Mouse (Mus musculus) G1E-ER4 (cell line): ENCODE measurements around the gene Gstt3. TPM values are rescaled to one million over a fixed set of nuclear protein-coding genes. Genes with fewer than 3 reads are reported as not detected.

Source experiments
- GATA1 ChIP-seq: IDR thresholded peaks from one replicate; pipeline ENCODE4 v1.8.0; 2012; ENCODE audit warnings: low read length, inconsistent platforms
- polyA plus RNA-seq: library from polyadenylated mRNA; stranded (reverse); fragments of >175 nt; gene quantifications from 2 replicates; pipeline ENCODE4 v1.2.3, GENCODE M21; 2012

Gene Gstt3
- polyA plus RNA-seq, 1 experiment = 0.25 TPM

DNA sequence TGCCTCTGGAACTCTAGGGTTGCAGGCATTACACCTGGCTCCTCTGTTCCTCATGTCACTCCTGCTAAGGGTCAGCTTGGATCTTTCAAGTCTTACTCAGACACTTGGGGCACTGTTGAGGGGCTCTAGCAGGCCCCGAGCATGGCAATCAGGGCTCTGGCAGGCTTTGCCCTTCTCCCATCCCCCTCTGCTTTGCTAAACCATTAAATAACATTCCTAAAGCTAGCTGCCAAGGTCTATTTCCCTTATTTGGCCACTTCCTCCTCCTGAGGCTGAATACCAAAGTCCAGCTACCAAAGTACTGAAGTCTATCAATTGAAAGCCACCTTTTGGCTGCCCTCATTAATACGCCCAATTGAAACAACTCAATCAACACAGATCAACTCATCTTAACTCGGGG lies 13.7 kb upstream of the Gstt3 start:
- no peak for TF ChIP-seq GATA1

DNA sequence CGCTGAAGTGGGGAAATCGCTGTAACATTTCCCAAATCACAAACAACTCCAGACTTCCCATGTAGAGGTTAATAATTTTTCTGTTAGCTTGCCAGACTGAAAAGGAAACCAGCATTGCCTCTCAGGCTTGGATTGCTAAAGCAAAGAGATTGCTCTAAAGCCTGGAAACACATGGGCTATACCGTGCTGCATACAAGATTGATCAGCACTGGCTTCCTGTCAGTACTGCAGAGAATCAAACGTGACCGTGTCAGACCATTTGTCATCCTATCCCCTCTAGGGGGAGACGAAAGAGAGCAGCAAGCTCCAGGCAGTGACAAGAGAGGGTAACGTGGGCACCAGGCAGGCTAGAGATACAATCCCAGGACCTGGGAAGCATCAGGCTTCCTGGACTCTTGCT lies 9.6 kb upstream of the Gstt3 start:
- TF ChIP-seq GATA1 = no peak

GRCm38 (mm10) chr10:75789841-75790240 lies 8.6 kb upstream of the Gstt3 start:
- no peak for TF ChIP-seq GATA1

GRCm38 (mm10) chr10:75789081-75789735 lies 8.0 kb upstream of the Gstt3 start:
- TF ChIP-seq GATA1 = no peak

GRCm38 (mm10) chr10:75788277-75788676 lies 7.1 kb upstream of the Gstt3 start:
- no peak for TF ChIP-seq GATA1

DNA sequence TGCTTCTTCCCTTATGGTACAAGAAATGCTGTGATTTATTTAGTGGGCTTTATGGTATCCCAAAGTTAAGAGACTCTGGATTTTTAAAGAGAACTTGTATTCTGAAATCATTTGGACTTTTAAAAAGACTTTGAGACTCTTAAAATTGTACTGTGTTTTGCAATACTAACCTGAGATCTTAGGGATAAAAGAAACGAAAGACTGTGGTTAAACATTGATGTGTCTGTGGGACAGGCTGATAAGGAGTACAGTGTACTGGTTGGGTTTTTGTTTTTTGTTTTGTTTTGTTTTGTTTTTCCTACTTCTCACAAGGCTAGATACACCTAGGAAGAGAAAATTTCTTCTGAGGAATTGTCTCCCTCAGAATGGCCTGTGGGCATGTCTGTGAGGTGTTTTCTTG lies 4.2 kb upstream of the Gstt3 start:
- no peak for TF ChIP-seq GATA1

- TF ChIP-seq GATA1 = no peak
Observed at GRCm38 (mm10) chr10:75779206-75780174, 1.7 kb downstream of the Gstt3 start.

DNA sequence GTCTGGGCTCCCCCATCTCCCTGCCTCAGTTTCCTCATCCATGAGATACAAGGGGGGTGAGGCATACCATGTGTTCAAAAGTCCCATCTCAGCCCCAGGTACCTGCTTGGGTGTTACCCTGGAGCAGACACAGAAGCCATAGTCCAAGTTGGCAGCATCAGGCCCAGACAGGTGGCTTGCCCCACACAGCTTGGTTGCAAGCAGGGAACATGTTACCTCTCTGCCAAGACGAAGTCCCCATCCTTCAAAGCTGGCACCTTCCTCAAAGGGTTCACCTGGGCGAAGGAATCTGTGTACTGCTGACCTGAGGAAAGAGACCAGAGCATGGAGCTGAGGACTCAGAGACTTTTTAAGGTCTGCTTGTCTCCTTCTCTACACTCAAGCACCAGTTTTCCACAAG lies 3.3 kb downstream of the Gstt3 start:
- no peak for TF ChIP-seq GATA1

GRCm38 (mm10) chr10:75776562-75776961 lies 4.7 kb downstream of the Gstt3 start:
- no peak for TF ChIP-seq GATA1

GRCm38 (mm10) chr10:75774587-75774986 lies 6.6 kb downstream of the Gstt3 start:
- TF ChIP-seq GATA1 = no peak

DNA sequence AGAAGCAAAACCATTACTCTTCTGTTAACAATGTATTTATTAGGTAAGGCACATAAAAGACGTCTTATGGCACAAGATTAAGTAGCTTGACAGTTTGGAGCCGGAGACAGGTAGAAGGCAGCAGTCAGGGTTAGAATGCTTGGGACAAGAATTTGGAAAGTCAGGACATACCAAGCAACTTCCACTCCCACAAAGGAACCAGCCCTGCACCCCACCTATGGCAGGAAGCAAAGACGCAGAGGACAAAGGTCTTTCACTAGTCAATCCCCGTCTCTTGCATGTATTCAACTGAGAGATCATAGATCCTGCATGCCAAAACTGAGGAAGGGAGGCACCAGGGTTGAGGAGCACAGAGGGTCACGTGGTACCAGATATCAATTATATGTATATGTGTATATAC lies 7.1 kb downstream of the Gstt3 start:
- no peak for TF ChIP-seq GATA1

DNA sequence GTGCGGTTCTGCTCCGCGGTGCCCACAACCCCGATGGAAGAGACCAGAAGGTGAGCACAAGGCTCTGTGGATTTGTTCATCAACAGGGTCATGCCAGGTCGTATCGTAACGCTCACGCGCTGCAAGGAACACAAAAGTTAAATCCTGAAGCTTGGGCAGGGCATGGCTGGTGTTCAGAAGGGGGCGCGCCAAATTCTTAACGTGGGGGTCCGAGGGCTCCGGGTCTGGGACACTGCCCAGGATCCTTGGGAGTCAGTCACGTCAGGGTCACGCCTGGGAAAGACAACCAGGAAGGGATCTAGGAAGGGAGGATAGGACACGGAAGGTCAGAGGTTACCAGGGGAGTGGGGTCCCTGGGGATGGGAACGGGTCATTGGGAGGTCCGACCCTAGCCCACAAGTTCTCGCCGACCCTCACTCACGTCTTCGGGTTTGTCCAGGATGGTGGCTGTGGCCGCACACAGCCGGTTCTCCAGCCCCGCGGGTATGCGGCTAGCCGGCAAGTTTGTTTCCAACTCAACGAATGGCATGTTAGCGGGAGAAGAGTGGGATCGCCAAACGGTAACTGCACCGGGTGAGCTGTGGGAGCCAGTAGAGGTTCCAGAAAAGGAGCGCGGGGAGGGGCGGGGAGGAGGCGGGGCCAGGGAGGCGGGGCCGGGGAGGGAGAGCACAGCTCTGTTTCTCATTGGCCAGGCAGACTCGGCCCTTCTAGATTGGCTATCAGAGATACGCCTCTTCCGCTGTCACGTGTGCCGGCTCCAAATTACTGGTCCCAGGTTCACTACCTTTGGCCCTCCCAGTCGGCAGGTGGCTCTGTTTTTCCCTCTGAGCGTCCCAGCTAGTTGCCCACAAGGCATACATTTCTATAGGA lies 8.2 kb downstream of the Gstt3 start, which contains the start of gene Ddt:
Gene Ddt (minus strand): TSS at position 620 of the 870 bp plus-strand sequence.
- no peak for TF ChIP-seq GATA1

- no peak for TF ChIP-seq GATA1
Observed at GRCm38 (mm10) chr10:75766856-75767255, 14.4 kb downstream of the Gstt3 start.

DNA sequence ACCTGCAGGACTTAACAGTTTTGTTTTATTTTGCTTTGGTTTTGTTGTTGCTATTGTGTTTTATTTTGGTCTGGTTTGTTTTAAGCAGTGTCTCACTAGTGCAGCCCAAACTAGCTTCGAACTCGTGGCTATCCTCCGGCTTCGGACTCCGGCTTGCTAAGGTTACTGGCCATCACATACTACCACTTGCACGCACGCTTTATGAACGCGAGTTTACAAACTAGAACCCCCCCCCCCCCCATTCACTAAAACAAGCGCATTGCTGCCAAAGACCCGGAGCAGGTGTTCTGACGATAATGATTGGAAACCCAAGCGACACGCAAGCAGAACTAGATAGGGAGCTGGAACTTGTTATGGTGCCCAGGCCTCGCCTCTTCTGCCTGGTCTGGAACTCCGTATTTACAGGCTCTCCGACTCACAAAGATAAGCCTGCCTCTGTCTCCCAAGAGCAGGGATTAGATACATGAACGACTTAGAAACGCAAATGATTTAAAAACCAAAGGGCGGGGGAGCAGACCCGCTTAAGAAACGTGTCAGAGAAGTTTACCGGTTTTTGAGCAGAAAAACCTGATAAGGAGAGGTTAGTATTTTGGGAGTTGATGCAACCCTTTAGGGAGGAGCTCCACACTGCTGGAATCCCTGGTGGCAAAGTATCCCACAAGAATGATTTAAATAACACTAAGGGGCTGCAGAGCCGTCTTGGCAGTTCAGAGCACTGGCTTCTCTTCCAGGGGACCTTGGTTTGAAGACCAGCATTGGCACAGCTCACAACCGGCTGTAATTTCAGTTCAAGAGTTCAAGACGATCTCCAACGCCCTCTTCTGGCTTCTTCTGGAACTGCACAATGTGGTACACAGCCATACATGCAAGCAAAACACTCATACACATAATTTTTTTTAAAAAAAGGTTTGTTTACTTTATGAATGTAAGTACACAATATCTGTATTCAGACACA lies 16.4 kb downstream of the Gstt3 start:
- TF ChIP-seq GATA1 = no peak
